Mouse (Mus musculus) neural tube, embryonic 11.5 days (tissue): ENCODE measurements around the gene Amt. TPM values are rescaled to one million over a fixed set of nuclear protein-coding genes. Genes with fewer than 3 reads are reported as not detected.
"Not testable (repeated sequence)": the region's sequence is repeated elsewhere in the genome, so short reads cannot be mapped to it uniquely, and the experiment has no call there.

Experiments used
- ATAC-seq: fragments of 200-750 bp; cut with Nextera tagmentation; 2 replicates; pipeline ENCODE4 v1.8.0; 2017; ENCODE audit warnings: moderate number of reproducible peaks, mild to moderate bottlenecking, moderate TSS enrichment, moderate library complexity; ENCODE audit not compliant: insufficient read depth, low FRiP score, low TSS enrichment
- DNase-seq: peaks from one replicate; pipeline ENCODE4 v3.0.0-alpha.2; 2015; ENCODE audit warnings: low spot score
- H3K27ac ChIP-seq: fragments of 300-500 bp; sonication (generic); 2 replicates; pipeline ENCODE4 v1.5.1; 2014; ENCODE audit warnings: low read depth, mild to moderate bottlenecking, low read length
- H3K27me3 ChIP-seq: fragments of 300-500 bp; sonication (generic); 2 replicates; pipeline ENCODE4 v1.6.1; 2014; ENCODE audit warnings: mild to moderate bottlenecking, low read length, mixed read lengths; ENCODE audit not compliant: control insufficient read depth, insufficient read depth
- H3K36me3 ChIP-seq: fragments of 300-500 bp; sonication (generic); 2 replicates; pipeline ENCODE4 v1.6.1; 2014; ENCODE audit warnings: mild to moderate bottlenecking, low read length, moderate library complexity, mixed read lengths; ENCODE audit not compliant: control insufficient read depth, insufficient read depth
- H3K4me1 ChIP-seq: fragments of 300-500 bp; sonication (generic); 2 replicates; pipeline ENCODE4 v1.6.1; 2014; ENCODE audit warnings: low read length, mixed read lengths; ENCODE audit not compliant: control insufficient read depth, insufficient read depth
- H3K4me2 ChIP-seq: fragments of 300-500 bp; sonication (generic); 2 replicates; pipeline ENCODE4 v1.6.1; 2014; ENCODE audit warnings: low read depth, mild to moderate bottlenecking, moderate library complexity
- H3K4me3 ChIP-seq: fragments of 300-500 bp; sonication (generic); 2 replicates; pipeline ENCODE4 v1.5.1; 2014; ENCODE audit warnings: low read depth, low read length
- H3K9ac ChIP-seq: fragments of 300-500 bp; sonication (generic); 2 replicates; pipeline ENCODE4 v1.6.1; 2014; ENCODE audit warnings: mild to moderate bottlenecking, low read length
- H3K9me3 ChIP-seq: fragments of 300-500 bp; sonication (generic); 2 replicates; pipeline ENCODE4 v1.6.1; 2016; ENCODE audit warnings: low read length; ENCODE audit not compliant: control insufficient read depth
- WGBS: fragments of 180-500 bp; shearing (Covaris S2); extraction: QIAGEN DNeasy Blood & Tissue Kit; methylation state at CpG from one replicate; pipeline ENCODE4 v1.1.7; 2014; 5-methylcytosine and 5-hydroxymethylcytosine counted together
- polyA plus RNA-seq: library from polyadenylated mRNA; unstranded; fragments of >200 nt; fragmentation: Nextera tagmentation; extraction: Ambion mirVana; gene quantifications from 2 replicates; pipeline ENCODE4 v1.2.1, GENCODE M21; 2014

Amt gene
- polyA plus RNA-seq, 1 experiment from 2014 or later = 18.9 TPM

DNA sequence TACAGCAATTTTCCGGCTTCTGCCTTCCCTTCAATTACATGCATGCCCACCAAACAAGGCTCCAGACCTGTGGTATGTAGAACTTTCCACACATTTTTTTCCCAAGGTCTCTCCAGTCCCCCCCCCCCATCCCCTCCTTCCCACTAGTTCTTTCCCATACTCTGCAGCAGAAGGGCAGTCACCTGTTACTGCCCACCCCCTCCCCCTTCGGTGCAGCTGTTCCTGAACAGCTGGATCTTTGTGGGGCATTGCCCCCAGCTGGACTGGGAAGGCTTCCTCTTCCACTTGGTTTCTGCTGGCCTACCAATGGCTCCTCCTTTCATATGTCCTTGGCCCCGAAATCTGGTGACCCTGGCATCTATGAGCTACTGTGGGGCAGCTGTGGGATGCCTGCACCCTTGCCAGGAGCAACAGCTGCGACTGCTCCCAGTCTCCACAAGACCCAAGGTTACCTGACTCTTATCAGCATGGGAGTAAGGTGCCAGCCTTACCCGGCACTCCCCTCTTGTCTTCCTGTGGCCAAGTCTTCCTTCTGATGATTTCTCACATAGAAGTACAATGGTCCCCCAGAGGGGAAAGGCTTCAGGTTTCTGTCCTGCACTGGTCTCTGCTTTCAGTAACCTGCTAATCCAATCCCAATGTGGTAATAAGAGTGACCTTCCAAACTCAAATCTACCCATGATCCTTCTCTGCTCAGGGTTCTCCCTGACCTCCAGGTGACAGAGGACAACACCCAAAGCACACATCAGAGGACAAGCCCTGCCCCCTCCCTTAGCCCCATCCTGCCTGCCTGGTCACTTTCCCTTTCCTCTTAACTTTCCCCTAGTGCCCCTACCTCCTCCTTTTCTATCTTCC, 21.9 kb upstream of the Amt start:
- ATAC-seq (no peak), DNase-seq (no peak)
- Histone ChIP-seq H3K4me3 (no peak overlapping the region), H3K27ac (no peak overlapping the region), H3K36me3 (no peaks in the 10 kb centered on the region), H3K27me3 (no peaks in the 10 kb centered on the region), H3K9ac (no peak overlapping the region), H3K9me3 (no peaks in the 10 kb centered on the region), H3K4me2 (no peak overlapping the region), H3K4me1 (no peaks in the 10 kb centered on the region)
- 85% methylated on average over 5 of the region's 5 CpGs for WGBS

DNA sequence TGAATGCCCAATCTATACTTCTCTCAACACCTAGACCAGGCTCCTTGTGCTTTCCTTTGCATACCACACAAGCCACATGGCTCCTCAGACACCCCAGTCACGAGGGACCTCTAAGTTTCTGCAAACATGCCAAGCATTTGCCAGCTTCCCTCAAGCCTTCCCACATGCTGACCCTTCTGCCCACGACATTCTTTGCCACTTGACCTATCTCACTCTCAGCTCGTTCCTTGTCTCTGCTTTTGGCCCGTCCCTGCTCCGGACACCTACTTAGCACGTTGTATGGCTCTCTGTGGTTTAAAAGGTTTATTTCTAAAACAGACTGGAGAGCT, 21.4 kb upstream of the Amt start:
- H3K9me3 ChIP-seq = no peaks in the 10 kb centered on the region
- no peaks in the 10 kb centered on the region for H3K36me3 ChIP-seq
- no peak overlapping the region for H3K9ac ChIP-seq
- DNase-seq (no peak), ATAC-seq (no peak)
- no peaks in the 10 kb centered on the region for H3K4me1 ChIP-seq
- H3K27me3 ChIP-seq = no peaks in the 10 kb centered on the region
- WGBS = 67% methylated on average over 6 of the region's 6 CpGs
- no peak overlapping the region for H3K27ac ChIP-seq
- no peak overlapping the region for H3K4me3 ChIP-seq
- H3K4me2 ChIP-seq = no peak overlapping the region

DNA sequence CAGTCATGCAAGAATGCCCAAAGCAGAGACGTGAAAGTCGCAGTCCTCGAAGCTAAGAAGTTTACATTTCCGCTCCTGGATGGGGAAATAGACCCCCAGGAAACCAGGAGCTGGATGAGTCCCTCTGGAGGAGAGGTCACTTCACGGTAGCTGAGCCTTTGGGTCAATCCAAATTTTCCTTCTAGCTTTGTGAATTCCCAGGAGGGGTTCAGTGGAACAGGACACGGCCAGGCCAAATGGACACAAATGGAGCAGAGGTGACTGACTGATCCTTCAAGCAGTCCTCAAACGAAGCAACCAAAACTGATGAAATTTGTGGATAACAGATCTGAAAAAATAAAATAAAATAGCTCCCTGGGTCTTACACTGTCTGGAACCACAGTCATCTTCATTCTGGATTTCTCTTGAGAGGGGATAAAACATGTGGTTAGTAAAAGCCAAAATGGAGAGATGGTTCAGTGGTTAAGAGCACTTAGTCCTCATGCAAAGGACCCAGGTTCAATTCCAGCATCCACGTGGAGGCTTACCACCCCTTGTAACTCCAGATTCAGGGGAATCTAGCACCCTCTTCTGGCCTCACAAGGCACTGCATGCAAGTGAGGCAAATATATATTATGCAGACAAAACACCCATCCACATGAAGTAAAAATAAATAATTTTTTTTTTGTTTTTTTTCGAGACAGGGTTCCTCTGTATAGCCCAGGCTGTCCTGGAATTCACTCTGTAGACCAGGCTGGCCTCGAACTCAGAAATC, 17.8 kb upstream of the Amt start:
- no peak for ATAC-seq
- no peak overlapping the region for H3K4me2 ChIP-seq
- H3K27me3 ChIP-seq = no peaks in the 10 kb centered on the region
- H3K4me3 ChIP-seq = no peak overlapping the region
- no peaks in the 10 kb centered on the region for H3K4me1 ChIP-seq
- WGBS = 67% methylated on average over 10 of the region's 10 CpGs
- DNase-seq = no peak
- no peaks in the 10 kb centered on the region for H3K36me3 ChIP-seq
- H3K9me3 ChIP-seq = no peaks in the 10 kb centered on the region
- no peak overlapping the region for H3K9ac ChIP-seq
- H3K27ac ChIP-seq = no peak overlapping the region

DNA sequence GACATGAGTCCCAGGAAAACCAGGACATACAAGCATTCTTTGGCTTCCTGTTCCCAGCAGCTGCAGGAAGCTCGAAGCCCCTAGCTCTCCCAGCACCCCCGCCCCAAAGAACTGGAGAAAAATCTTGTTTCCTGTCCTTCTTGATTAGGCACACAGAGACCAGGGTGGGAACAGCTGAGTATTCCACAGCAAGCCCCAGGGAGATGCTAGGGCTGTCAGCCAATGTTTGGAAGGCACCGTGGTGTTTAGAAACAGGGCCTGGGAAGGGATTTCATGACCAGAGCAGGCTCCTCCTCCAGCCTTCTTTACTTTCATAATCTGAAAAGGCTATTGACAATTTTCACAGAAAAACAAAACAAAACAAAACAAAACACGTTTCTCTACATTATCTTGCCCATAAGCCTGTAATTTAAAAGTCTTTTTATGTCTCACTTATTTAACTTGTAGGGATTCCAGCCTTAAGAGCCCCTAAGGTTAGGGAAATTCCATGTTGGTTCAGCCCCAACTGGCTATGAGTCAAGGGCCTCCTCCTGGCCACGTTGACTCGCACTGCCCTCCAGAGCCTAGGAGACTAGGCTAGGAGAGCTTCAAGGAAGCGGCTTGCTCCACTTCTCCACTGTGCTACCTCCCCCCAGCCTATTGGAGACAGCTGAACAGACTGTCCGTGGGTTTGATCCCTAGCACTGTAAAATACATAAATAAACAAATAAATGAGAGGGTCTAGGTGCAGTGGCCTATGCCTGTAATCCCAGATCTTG, 16.4 kb upstream of the Amt start:
- Histone ChIP-seq H3K4me1 (no peaks in the 10 kb centered on the region), H3K4me3 (no peak overlapping the region)

DNA sequence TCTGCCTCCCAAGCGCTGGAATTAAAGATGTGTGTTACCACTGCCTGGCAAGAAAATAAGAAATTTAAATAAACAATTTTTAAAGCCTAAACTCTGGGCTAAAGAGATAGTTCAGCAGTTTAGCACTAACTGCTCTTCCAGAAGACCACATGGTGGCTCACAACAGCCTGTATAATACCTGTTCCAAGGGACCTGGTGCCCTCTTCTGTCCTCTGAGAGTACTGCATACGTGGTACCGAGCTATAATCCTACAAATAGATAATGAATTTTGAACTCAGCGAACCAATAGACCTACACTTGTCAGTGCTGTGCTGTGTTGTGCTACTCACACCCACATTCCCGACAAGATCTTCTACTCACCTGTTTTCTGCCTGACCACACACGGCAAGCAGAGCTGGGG, 12.2 kb upstream of the Amt start:
- Histone ChIP-seq H3K4me1 (no peaks in the 10 kb centered on the region), H3K9me3 (no peaks in the 10 kb centered on the region), H3K27ac (no peak overlapping the region), H3K36me3 (no peaks in the 10 kb centered on the region), H3K4me2 (no peak overlapping the region), H3K4me3 (no peak overlapping the region), H3K9ac (no peak overlapping the region), H3K27me3 (no peaks in the 10 kb centered on the region)
- DNase-seq = peak; percentile 67
- ATAC-seq = no peak
- WGBS = 17% methylated on average over 6 of the region's 6 CpGs

More for the DNA sequence above, 16.4 kb upstream of the Amt start:
- no peak overlapping the region for H3K9ac ChIP-seq
- H3K9me3 ChIP-seq = no peaks in the 10 kb centered on the region
- no peaks in the 10 kb centered on the region for H3K36me3 ChIP-seq
- ATAC-seq (no peak), DNase-seq (no peak)
- H3K27me3 ChIP-seq = no peaks in the 10 kb centered on the region
- WGBS = 49% methylated on average over 8 of the region's 8 CpGs
- H3K27ac ChIP-seq = no peak overlapping the region
- no peak overlapping the region for H3K4me2 ChIP-seq

DNA sequence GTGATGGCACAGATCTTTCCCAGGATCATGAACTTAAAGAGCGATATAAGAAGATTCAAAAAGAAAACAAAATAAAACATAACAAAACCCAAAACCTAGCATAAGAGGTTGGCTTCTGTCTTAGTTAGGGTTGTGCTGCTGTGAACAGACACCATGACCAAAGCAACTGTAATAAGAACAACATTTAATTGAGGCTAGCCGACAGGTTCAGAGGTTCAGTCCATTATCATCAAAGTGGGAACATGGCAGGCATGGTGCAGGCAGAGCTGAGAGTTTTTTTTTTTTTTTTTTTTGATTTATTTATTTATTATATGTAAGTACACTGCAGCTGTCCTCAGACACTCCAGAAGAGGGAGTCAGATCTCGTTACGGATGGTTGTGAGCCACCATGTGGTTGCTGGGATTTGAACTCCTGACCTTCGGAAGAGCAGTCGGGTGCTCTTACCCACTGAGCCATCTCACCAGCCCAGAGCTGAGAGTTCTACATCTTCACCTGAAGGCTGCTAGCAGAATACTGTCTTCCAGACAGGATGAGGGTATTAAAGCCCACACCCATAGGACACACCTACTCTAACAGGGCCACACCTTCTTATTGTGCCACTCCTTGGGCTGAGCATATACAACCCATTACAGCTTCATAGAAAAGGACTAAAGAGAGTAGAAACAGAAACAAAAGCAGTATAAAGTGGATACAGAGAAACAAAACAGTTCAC, 9.0 kb upstream of the Amt start:
- not testable (repeated sequence) for H3K4me3 ChIP-seq, H3K9me3 ChIP-seq, H3K27ac ChIP-seq, DNase-seq, H3K27me3 ChIP-seq, H3K4me2 ChIP-seq, H3K9ac ChIP-seq, ATAC-seq, H3K4me1 ChIP-seq, H3K36me3 ChIP-seq
- WGBS = 89% methylated on average over 4 of the region's 6 CpGs

DNA sequence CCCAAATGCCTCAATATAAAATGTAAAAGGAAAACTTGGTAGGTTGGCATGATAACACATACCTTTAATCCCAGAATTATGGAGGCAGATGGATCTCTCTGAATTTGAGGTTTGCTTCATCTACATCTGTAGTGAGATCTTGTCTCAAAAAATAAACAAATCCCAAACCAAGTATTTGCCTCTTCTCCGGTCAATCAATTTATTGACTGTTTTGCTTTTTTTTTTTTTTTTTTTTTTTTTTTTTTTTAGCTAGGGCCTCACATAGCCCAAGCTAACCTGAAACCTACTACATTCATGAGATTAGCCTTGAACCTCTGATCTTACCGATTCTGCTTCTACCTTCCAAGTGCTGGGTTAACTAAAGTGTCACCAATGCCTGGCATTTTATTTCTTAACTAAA, 7.3 kb upstream of the Amt start:
- ATAC-seq = no peak
- WGBS = 63% methylated on average over 2 of the region's 2 CpGs
- peak overlapping the region; percentile 54 for H3K4me2 ChIP-seq
- DNase-seq = no peak
- H3K36me3 ChIP-seq = no peaks in the 10 kb centered on the region
- H3K4me1 ChIP-seq = peaks cover 5% of the 10 kb centered on the region; the same call in 1 of the 2 replicates
- H3K4me3 ChIP-seq = peak overlapping the region; percentile 51; the same call in 1 of the 2 replicates
- peak overlapping the region; percentile 74; the same call in 1 of the 2 replicates for H3K27ac ChIP-seq
- H3K27me3 ChIP-seq = no peaks in the 10 kb centered on the region
- H3K9me3 ChIP-seq = no peaks in the 10 kb centered on the region
- peak overlapping the region; percentile 59; the same call in 1 of the 2 replicates for H3K9ac ChIP-seq

DNA sequence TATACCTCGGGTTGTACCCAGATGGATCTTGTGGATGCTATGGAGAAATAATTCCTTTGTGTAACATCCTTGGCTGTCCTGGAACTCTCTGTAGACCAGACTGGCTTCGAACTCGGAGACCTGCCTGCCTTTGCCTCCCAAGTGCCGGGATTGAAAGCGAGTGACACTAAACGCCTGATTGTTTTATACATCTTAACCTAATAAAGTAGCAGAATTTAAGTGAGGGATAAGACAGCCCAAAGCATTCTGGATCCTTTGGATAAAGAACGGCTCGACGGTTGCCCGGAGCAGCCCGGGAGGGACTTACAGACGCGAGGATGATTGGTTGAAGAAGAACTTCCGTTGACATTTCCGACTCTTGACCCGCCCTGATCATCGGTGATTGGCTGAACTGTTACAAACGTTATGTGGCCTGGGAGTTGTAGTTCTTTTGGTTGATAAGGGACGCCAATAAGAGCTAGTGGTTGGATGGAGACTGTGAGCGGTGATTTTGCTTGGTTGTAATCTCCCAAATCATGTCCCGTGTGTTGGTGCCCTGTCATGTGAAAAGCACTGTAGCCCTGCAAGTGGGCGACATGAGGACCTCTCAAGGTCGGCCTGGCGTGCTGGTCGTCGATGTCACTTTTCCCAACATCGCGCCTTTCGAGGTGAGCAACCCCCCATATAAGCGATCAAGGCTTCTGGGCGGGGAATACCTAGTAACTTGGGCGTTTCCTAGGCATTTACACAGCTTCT, 6.5 kb upstream of the Amt start, which contains the start of gene Nicn1:
Gene Nicn1, plus strand, starts transcription at position 414 of the 735 bp plus-strand sequence.
- no peaks in the 10 kb centered on the region for H3K36me3 ChIP-seq
- DNase-seq (peak; percentile 90), ATAC-seq (peak; percentile 96)
- H3K4me3 ChIP-seq = peak within 1 kb of the TSS; percentile 51
- H3K9ac ChIP-seq = peak within 1 kb of the TSS; percentile 59
- no peaks in the 10 kb centered on the region for H3K27me3 ChIP-seq
- H3K4me2 ChIP-seq = peak within 1 kb of the TSS; percentile 74
- peak within 1 kb of the TSS; percentile 74 for H3K27ac ChIP-seq
- WGBS = under 1% methylated on average over 32 of the region's 32 CpGs
- H3K4me1 ChIP-seq = peaks cover 5% of the 10 kb centered on the region; the same call in 1 of the 2 replicates
- no peaks in the 10 kb centered on the region for H3K9me3 ChIP-seq
